Mouse (Mus musculus) heart, embryonic 15.5 days (tissue): ENCODE data around the gene Nosip. TPM values are rescaled to one million over a fixed set of nuclear protein-coding genes. Genes with fewer than 3 reads are reported as not detected.
A peak's percentile ranks its signal among the peaks of the same experiment; 100 is the strongest.

Source experiments
- ATAC-seq: fragments of 200-750 bp; cut with Nextera tagmentation; replicated peaks from 2 replicates; pipeline ENCODE4 v1.8.0; 2017; ENCODE audit warnings: low read depth, moderate TSS enrichment; ENCODE audit not compliant: insufficient number of reproducible peaks, insufficient read depth, low FRiP score
- H3K27ac ChIP-seq: fragments of 300-500 bp; sonication (generic); 2 replicates; pipeline ENCODE4 v1.5.1; 2015; ENCODE audit warnings: mild to moderate bottlenecking, inconsistent platforms
- H3K27me3 ChIP-seq: fragments of 300-500 bp; sonication (generic); 2 replicates; pipeline ENCODE4 v1.6.1; 2015; ENCODE audit warnings: inconsistent platforms
- H3K36me3 ChIP-seq: fragments of 300-500 bp; sonication (generic); 2 replicates; pipeline ENCODE4 v1.6.1; 2015; ENCODE audit warnings: mild to moderate bottlenecking, inconsistent platforms
- H3K4me1 ChIP-seq: fragments of 300-500 bp; sonication (generic); replicated peaks from 2 replicates; pipeline ENCODE4 v1.6.1; 2015; ENCODE audit warnings: inconsistent platforms
- H3K4me2 ChIP-seq: fragments of 300-500 bp; sonication (generic); 2 replicates; pipeline ENCODE4 v1.6.1; 2015; ENCODE audit warnings: inconsistent platforms, mild to moderate bottlenecking, moderate library complexity
- H3K4me3 ChIP-seq: fragments of 300-500 bp; sonication (generic); 2 replicates; pipeline ENCODE4 v1.5.1; 2015; ENCODE audit warnings: mild to moderate bottlenecking, inconsistent platforms
- H3K9ac ChIP-seq: fragments of 300-500 bp; sonication (generic); 2 replicates; pipeline ENCODE4 v1.6.1; 2015; ENCODE audit warnings: mild to moderate bottlenecking, inconsistent platforms
- H3K9me3 ChIP-seq: fragments of 300-500 bp; sonication (generic); replicated peaks from 2 replicates; pipeline ENCODE4 v1.6.1; 2016; ENCODE audit warnings: inconsistent platforms
- WGBS: fragments of 180-500 bp; shearing (Covaris S2); methylation state at CpG from one replicate; pipeline ENCODE4 v1.1.7; 2015; ENCODE audit warnings: mixed read lengths; 5-methylcytosine and 5-hydroxymethylcytosine counted together
- polyA plus RNA-seq: library from polyadenylated mRNA; unstranded; fragments of >200 nt; fragmentation: Nextera tagmentation; extraction: Ambion mirVana; gene quantifications from 2 replicates; pipeline ENCODE4 v1.2.1, GENCODE M21; 2015

Nosip gene
- polyA plus RNA-seq, 1 experiment from 2014 or later, result 42.4 TPM

DNA sequence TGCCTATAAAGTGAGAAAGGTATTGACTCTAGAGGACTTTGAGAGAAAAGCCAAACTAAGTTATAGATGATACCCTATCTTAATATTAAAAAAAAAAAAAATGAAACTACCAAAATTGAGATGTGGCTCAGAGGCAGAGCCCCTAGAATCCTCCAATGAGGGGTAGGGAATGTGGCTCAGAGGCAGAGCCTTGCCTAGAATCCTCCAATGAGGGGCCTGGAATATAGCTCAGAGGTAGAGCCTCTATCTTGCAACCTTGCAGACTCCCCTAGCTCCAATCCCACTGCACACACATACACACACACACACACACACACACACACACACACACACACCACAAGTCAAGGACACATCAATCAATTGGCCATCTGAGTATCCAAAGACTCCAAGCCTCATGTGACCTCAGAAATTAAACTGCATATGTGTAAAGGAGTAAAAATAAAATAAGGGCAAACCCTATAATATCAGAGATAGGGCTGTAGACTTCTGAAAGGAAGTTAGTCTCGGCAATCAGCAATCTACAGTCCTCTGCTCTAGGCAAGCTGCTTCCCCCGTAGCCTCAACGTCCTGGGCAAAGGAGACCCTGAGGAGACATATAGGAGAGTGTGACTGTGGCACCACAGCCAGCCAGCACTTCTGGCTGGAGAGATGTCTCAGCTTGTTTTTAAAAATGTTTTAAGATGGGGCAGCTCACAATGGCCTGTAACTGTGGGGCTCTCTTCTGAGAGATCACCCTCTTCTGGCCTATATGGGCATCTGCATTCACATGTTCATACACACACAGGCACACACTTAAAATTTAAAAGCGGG lies 5.2 kb downstream of the Nosip start:
- Histone ChIP-seq H3K27ac (no peak overlapping the region), H3K4me3 (no peak overlapping the region), H3K9me3 (no peaks in the 10 kb centered on the region), H3K9ac (no peak overlapping the region), H3K4me1 (peaks cover 11% of the 10 kb centered on the region), H3K36me3 (0 out of 2 replicates have a peak, but pooled peaks cover 3% of the 10 kb centered on the region), H3K4me2 (no peak overlapping the region), H3K27me3 (no peaks in the 10 kb centered on the region)
- no peak for ATAC-seq
- WGBS, result 77% methylated on average over 4 of the region's 4 CpGs

DNA sequence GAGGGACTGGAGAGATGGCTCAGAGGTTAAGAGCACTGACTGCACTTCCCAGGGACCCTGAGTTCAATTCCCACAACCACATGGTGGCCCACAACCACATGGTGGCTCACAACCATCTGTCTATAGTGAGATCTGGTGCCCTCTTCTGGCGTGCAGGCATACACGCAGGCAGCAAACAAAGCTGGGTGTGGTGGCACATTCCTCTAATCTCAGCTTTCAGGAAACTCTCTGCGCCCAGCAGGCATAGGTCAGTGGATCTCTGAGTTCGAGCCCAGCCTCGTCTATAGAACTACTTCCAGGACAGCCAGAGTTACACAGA lies 5.7 kb downstream of the Nosip start:
- H3K9ac ChIP-seq, result no peak overlapping the region
- H3K4me3 ChIP-seq, result no peak overlapping the region
- WGBS, result 37% methylated on average over 5 of the region's 5 CpGs
- peaks cover 10% of the 10 kb centered on the region for H3K4me1 ChIP-seq
- no peak overlapping the region for H3K27ac ChIP-seq
- H3K27me3 ChIP-seq, result no peaks in the 10 kb centered on the region
- H3K4me2 ChIP-seq, result no peak overlapping the region
- ATAC-seq, result 0 out of 2 replicates have a peak, but pooled peaks have one; percentile 3
- 0 out of 2 replicates have a peak, but pooled peaks cover 3% of the 10 kb centered on the region for H3K36me3 ChIP-seq
- no peaks in the 10 kb centered on the region for H3K9me3 ChIP-seq

DNA sequence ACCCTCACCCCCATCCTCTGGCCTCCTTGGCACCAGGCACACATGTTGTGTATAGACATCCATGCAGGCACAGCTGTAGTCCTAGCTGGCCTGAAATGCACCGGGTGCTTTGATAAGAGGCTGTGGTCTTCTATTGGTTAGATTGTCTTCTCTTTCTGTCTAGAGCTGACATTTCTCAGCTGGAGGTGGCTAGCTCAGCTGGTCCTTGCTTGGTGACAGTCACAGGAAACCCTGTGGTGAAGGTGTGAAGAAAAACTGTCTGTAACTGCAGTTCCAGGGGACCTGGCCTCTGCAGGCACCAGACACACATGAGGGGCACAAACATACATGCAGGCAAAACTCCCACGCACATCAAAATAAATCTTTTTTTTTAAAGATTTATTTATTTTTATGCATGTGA lies 7.4 kb downstream of the Nosip start:
- H3K4me2 ChIP-seq, result no peak overlapping the region
- no peaks in the 10 kb centered on the region for H3K27me3 ChIP-seq
- H3K36me3 ChIP-seq, result no peaks in the 10 kb centered on the region; the same call in 1 of the 2 replicates
- H3K9ac ChIP-seq, result no peak overlapping the region
- H3K9me3 ChIP-seq, result no peaks in the 10 kb centered on the region
- H3K4me3 ChIP-seq, result no peak overlapping the region
- H3K27ac ChIP-seq, result no peak overlapping the region
- no peak for ATAC-seq
- WGBS, result 69% methylated on average over 2 of the region's 2 CpGs
- peaks cover 4% of the 10 kb centered on the region for H3K4me1 ChIP-seq

DNA sequence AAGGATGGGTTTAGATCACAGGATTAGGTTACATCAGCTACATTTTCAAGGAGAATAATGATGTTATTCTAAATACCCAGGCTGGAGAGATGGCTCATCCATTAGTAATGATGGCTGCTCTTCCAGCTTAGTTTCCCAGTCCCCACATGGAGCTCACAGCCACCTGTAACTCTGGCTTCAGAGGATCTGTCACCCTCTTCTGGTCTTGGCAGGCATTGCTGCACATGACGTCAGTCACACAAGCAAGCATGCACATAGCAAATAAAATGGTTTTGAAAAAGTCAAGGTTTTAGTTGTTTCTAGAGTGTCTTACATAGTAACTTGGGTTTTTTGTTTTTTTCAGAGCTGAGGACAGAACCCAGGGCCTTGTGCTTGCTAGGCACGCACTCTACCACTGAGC lies 10.0 kb downstream of the Nosip start:
- no peak overlapping the region for H3K4me2 ChIP-seq
- ATAC-seq, result no peak
- no peak overlapping the region for H3K4me3 ChIP-seq
- peaks cover 19% of the 10 kb centered on the region for H3K4me1 ChIP-seq
- H3K9ac ChIP-seq, result no peak overlapping the region
- peaks cover 11% of the 10 kb centered on the region; the same call in 1 of the 2 replicates for H3K36me3 ChIP-seq
- no peak overlapping the region for H3K27ac ChIP-seq
- H3K27me3 ChIP-seq, result no peaks in the 10 kb centered on the region
- WGBS, result 89% methylated on average over 2 of the region's 2 CpGs
- H3K9me3 ChIP-seq, result no peaks in the 10 kb centered on the region

DNA sequence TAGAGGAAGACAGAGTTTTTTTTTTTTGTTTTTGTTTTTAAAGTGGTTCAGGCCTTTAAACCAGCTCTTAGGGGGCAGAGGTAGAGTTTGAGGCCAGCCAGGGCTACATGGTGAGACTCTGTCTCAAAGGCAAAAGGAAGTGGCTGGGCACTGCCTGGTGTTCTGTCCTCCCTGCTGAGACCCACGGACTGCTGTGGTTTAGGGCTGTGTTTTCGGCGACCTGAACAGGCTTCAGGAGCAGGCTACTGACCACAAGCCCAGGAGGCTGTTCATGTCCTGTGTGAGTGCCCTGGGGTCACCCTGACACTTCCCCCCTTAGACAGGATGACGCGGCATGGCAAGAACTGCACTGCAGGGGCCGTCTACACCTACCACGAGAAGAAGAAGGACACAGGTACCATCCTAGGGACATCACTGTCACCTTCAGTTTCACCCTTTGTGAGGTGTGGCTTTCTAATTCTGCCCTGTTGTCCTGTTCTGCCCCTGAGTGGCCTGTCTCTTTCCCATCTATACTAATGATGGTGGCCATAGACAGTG lies 11.0 kb downstream of the Nosip start:
- ATAC-seq, result no peak
- peaks cover 19% of the 10 kb centered on the region for H3K4me1 ChIP-seq
- H3K36me3 ChIP-seq, result peaks cover 18% of the 10 kb centered on the region; the same call in 1 of the 2 replicates
- 68% methylated on average over 7 of the region's 7 CpGs for WGBS
- no peak overlapping the region for H3K4me2 ChIP-seq
- no peaks in the 10 kb centered on the region for H3K27me3 ChIP-seq
- H3K9me3 ChIP-seq, result no peaks in the 10 kb centered on the region
- H3K9ac ChIP-seq, result no peak overlapping the region
- no peak overlapping the region for H3K27ac ChIP-seq
- no peak overlapping the region for H3K4me3 ChIP-seq

DNA sequence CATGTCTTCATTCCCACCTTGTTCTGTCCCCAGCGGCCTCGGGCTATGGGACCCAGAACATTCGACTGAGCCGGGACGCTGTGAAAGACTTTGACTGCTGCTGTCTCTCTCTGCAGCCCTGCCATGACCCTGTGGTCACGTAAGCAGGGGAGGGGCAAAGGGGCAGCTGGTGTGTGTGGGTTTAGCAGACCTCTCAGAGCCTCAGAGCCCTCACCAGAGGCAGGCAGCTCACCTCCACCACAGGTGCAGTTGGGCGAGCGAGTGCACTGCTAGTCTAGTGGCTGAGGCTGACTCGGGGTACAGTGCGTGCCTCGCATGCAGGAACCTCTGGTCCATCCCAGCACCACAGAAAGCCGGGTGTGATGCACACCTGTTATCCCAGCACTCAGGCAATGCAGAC lies 11.7 kb downstream of the Nosip start:
- peaks cover 18% of the 10 kb centered on the region; the same call in 1 of the 2 replicates for H3K36me3 ChIP-seq
- ATAC-seq, result no peak
- H3K9ac ChIP-seq, result no peak overlapping the region
- H3K9me3 ChIP-seq, result no peaks in the 10 kb centered on the region
- WGBS, result 87% methylated on average over 12 of the region's 12 CpGs
- peaks cover 19% of the 10 kb centered on the region for H3K4me1 ChIP-seq
- no peaks in the 10 kb centered on the region for H3K27me3 ChIP-seq
- no peak overlapping the region for H3K4me3 ChIP-seq
- no peak overlapping the region for H3K4me2 ChIP-seq
- H3K27ac ChIP-seq, result no peak overlapping the region

DNA sequence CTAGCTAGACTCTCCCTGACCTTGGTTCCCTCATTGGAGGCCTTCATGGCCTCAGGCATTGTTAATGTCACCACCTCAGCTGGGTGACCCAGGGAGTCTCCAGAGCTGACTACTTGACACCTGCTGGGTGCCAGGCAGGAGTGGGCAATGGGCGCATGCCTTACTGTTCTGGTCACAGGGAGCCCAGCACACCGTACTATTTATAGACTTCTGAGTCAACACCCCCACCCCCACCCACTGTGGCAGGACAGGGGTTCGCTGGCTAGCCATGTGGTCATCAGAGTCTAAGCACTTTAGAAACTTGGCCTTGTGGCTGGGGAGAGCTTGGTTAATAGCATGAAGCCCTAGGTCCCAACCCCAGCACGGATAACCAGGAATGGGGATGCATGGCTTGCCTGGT lies 13.2 kb downstream of the Nosip start:
- Histone ChIP-seq H3K4me2 (no peak overlapping the region), H3K9ac (no peak overlapping the region; the same call in 1 of the 2 replicates)
- ATAC-seq, result peak; percentile 68

DNA sequence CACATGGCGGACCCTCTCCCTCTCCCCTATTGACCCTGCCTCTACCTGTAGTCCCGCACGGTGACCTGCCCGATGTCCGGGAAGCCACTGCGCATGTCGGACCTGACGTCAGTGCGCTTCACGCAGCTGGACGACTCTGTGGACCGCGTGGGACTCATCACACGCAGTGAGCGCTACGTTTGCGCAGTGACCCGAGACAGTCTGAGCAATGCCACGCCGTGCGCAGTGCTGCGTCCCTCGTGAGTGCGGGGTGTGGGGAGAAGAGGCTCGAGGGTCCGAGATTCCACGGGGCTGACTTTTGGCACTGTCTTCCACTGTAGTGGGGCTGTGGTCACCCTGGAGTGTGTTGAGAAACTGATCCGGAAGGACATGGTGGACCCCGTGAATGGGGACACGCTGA lies 14.3 kb downstream of the Nosip start:
- no peak overlapping the region for H3K4me3 ChIP-seq
- H3K4me1 ChIP-seq, result peaks cover 25% of the 10 kb centered on the region
- H3K9ac ChIP-seq, result no peak overlapping the region
- H3K9me3 ChIP-seq, result no peaks in the 10 kb centered on the region
- no peak overlapping the region for H3K4me2 ChIP-seq
- ATAC-seq, result no peak
- peaks cover 18% of the 10 kb centered on the region; the same call in 1 of the 2 replicates for H3K36me3 ChIP-seq
- WGBS, result 87% methylated on average over 30 of the region's 30 CpGs
- H3K27me3 ChIP-seq, result no peaks in the 10 kb centered on the region
- H3K27ac ChIP-seq, result 0 out of 2 replicates have a peak overlapping the region, but pooled peaks have one; percentile 81

More for the DNA sequence above, 13.2 kb downstream of the Nosip start:
- no peak overlapping the region for H3K4me3 ChIP-seq
- H3K27ac ChIP-seq, result peak overlapping the region; percentile 81
- H3K4me1 ChIP-seq, result peaks cover 22% of the 10 kb centered on the region
- H3K27me3 ChIP-seq, result no peaks in the 10 kb centered on the region
- 46% methylated on average over 4 of the region's 4 CpGs for WGBS
- peaks cover 18% of the 10 kb centered on the region; the same call in 1 of the 2 replicates for H3K36me3 ChIP-seq
- no peaks in the 10 kb centered on the region for H3K9me3 ChIP-seq

DNA sequence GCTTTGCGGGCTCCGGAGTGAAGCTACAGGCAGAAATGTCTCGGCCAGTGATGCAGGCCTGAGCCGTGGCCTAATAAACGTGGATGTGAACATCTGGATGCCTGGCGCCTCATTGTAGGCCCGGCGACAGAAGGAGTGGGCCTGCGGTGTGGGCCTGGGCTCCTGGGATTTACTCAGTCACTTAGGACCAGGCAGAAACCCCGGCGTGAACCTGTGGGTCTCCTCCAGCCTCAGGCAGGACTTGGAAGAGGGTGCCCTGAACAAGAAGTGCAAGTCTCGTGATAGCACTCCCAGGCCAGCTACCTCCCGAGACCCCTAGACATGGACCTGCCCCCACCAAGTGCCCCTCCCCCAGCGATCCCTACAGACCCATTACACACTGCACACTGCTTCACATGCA lies 15.1 kb downstream of the Nosip start:
- Histone ChIP-seq H3K36me3 (peaks cover 18% of the 10 kb centered on the region; the same call in 1 of the 2 replicates), H3K4me2 (no peak overlapping the region)
- 87% methylated on average over 14 of the region's 14 CpGs for WGBS

DNA sequence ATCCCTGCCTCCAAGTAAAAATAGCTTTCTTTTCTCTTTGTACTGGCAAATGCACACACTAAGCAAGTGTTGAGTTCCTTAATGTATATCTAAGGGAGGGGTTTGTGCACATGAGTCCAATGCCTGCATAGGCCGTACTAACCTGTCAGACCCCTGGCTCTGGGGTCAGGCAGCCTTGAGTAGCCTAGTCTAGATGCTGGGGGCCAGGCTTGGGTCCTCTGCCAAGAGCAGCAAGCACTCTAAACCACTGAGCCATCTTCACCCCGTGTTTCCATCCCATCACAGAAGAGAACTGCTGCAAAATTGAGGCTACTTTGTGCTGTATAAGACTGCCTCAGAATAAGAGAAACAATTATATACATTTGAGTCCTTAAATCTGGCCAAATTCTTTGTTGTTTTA lies 15.6 kb downstream of the Nosip start:
- H3K9ac ChIP-seq, result no peak overlapping the region
- H3K36me3 ChIP-seq, result peaks cover 18% of the 10 kb centered on the region; the same call in 1 of the 2 replicates
- no peak overlapping the region for H3K27ac ChIP-seq
- WGBS, result 86% methylated on average over 2 of the region's 2 CpGs
- H3K4me3 ChIP-seq, result no peak overlapping the region
- no peaks in the 10 kb centered on the region for H3K27me3 ChIP-seq
- no peak for ATAC-seq
- no peak overlapping the region for H3K4me2 ChIP-seq
- no peaks in the 10 kb centered on the region for H3K9me3 ChIP-seq
- peaks cover 25% of the 10 kb centered on the region for H3K4me1 ChIP-seq

More for the DNA sequence above, 15.1 kb downstream of the Nosip start:
- no peak overlapping the region for H3K4me3 ChIP-seq
- H3K9ac ChIP-seq, result no peak overlapping the region
- no peak for ATAC-seq
- no peaks in the 10 kb centered on the region for H3K27me3 ChIP-seq
- H3K9me3 ChIP-seq, result no peaks in the 10 kb centered on the region
- H3K27ac ChIP-seq, result no peak overlapping the region
- H3K4me1 ChIP-seq, result peaks cover 25% of the 10 kb centered on the region

DNA sequence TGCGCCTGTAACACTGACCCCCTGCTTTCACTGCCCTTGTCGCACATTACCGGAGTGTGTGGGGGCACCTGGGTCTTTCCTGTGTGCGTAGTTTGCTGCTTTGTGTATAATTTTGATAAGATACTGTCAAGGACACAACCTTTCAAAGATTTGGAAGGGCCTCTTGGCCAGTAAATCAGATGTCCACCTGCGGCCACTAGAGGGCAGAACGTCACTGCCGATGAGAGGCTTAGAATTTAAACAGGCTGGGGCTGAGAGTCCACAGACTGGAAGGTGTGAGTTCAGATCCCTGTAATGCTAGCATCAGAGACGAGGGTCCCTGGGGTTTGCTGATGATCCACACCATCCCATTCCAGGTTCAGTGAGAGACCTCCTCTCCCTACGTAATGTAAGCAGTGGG lies 16.3 kb downstream of the Nosip start:
- H3K27ac ChIP-seq, result no peak overlapping the region
- peaks cover 21% of the 10 kb centered on the region; the same call in 1 of the 2 replicates for H3K36me3 ChIP-seq
- no peak overlapping the region for H3K4me3 ChIP-seq
- H3K4me1 ChIP-seq, result peaks cover 25% of the 10 kb centered on the region
- WGBS, result 23% methylated on average over 9 of the region's 9 CpGs
- ATAC-seq, result no peak
- no peak overlapping the region for H3K4me2 ChIP-seq
- H3K27me3 ChIP-seq, result no peaks in the 10 kb centered on the region
- H3K9ac ChIP-seq, result no peak overlapping the region
- H3K9me3 ChIP-seq, result no peaks in the 10 kb centered on the region
